Mouse (Mus musculus) cortical plate, adult 2 months (tissue): Measurements from ENCODE around the gene Asb8.

ENCODE experiments used
- CTCF ChIP-seq: fragments of 200-500 bp; IDR thresholded peaks from 2 replicates; pipeline ENCODE4 v1.5.1; 2011; ENCODE audit warnings: mild to moderate bottlenecking, control low read depth, low read length; ENCODE audit not compliant: insufficient read depth; ENCODE audit errors: extremely low read depth
- POLR2A ChIP-seq: fragments of 200-500 bp; IDR thresholded peaks from 2 replicates; pipeline ENCODE4 v1.6.1; 2011; ENCODE audit warnings: mild to moderate bottlenecking, low read length, control low read depth; ENCODE audit not compliant: insufficient read depth; ENCODE audit errors: extremely low read depth

DNA sequence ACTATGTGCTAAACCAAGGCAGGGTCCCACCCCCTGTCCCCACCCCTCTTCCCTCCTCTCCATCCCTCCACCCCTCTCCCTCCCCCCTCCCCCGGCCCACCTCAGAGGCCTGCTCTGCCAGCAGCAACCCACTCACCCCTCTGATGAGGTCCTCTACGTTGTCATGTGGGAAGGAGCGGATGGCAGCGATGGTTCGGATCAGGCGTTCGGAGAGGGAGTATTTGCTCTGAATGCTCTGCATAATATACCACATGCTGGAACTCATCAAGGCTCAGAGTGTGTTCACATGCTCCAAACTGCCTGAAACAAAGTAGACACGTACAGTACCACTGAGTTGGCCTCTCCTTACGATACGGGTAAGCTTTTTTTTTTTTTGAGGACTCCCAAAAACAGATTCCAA lies 22.9 kb downstream of the Asb8 start:
- TF ChIP-seq CTCF (no peak), POLR2A (no peak)
